Mouse (Mus musculus) ES-Bruce4 (cell line): Measurements from ENCODE around the gene Mest.

Source experiments
- CTCF ChIP-seq: IDR thresholded peaks from one replicate; pipeline ENCODE4 v1.8.1; 2011; ENCODE audit warnings: low read depth, low read length
- EP300 ChIP-seq: IDR thresholded peaks from 2 replicates; pipeline ENCODE4 v1.6.1; 2011; ENCODE audit warnings: low read depth, low read length; ENCODE audit not compliant: insufficient read depth
- POLR2A ChIP-seq: IDR thresholded peaks from one replicate; pipeline ENCODE4 v1.8.1; 2011; ENCODE audit warnings: low read length; ENCODE audit not compliant: insufficient read depth

DNA sequence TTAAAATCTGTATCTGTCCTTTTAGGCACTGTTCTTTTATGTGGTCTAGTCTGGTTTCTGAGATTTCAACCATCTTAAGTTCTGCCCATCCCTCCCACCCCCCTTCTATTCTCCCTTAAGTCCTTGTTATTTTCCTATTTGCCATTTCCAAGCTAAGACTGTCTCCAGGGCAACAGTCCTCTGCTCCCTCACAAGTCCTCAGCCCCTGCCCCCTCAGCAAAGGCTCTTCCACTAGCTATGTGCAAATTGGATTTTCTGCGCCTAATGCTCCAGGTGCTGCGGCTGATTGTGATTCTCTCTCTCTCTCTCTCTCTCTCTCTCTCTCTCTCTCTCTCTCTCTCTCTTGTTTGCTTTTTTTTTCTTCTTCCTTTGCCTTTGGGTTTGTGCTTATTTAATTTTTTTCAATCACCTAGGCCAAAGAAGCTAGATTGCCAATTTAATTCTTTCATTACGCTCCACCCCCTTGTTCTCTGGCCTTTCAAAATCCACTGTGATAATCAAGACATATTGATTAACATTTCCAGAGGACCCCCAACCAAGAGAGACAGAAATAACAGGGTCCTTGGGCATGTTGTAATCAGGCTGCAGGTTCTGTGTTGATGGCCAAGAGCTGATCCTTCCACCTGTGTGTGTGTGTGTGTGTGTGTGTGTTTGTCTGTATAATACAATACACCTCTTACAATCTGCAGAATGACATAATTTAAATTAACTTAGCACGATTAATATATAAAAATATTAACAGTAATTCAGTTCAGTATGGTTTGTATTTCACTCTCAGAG is 772 bp upstream of the Mest start:
- TF ChIP-seq CTCF = no peak
- TF ChIP-seq POLR2A = no peak
- no peak for TF ChIP-seq EP300
